Mouse (Mus musculus): ENCODE data around the gene Olfr688. TPM values are rescaled to one million over a fixed set of nuclear protein-coding genes. Genes with fewer than 3 reads are reported as not detected.

Olfr688 gene
- not detected for polyA plus RNA-seq (2017; shearing (Covaris generic))

GRCm38 (mm10) chr7:105287795-105288194 lies at the start of gene Olfr688:
Gene Olfr688 (plus strand): TSS chr7:105288095.
- ATAC-seq: no peak

- no peak for ATAC-seq
These were observed 40.2 kb upstream of the Olfr688 start for GRCm38 (mm10) chr7:105247671-105248070.

GRCm38 (mm10) chr7:105248197-105248596 lies 39.7 kb upstream of the Olfr688 start:
- ATAC-seq: no peak

- ATAC-seq: no peak
These were observed 31.2 kb upstream of the Olfr688 start for GRCm38 (mm10) chr7:105256656-105257055.

- ATAC-seq: no peak
These were observed 15.5 kb upstream of the Olfr688 start for GRCm38 (mm10) chr7:105272426-105272825.

- ATAC-seq: no peak
These were observed 2.2 kb downstream of the Olfr688 start for GRCm38 (mm10) chr7:105290051-105290450.

GRCm38 (mm10) chr7:105310865-105311264 lies 23.0 kb downstream of the Olfr688 start, which contains the start of gene Olfr689:
Gene Olfr689 (plus strand): TSS chr7:105311165.
- ATAC-seq: no peak

- no peak for ATAC-seq
These were observed 37.4 kb downstream of the Olfr688 start for GRCm38 (mm10) chr7:105325302-105325701.

- ATAC-seq: no peak
These were observed 46.1 kb downstream of the Olfr688 start, which contains the start of gene Olfr690 for GRCm38 (mm10) chr7:105334004-105334403. Gene Olfr690 (minus strand): TSS chr7:105334104.

Other genes with a start within 250 kb of the Olfr688 start
- not detected for gene Olfr677, start 236.7 kb upstream of the Olfr688 start, polyA plus RNA-seq (2017; shearing (Covaris generic))
- not detected for gene Olfr678, start 223.6 kb upstream of the Olfr688 start, polyA plus RNA-seq (2017; shearing (Covaris generic))
- gene Olfr679, start 206.9 kb upstream of the Olfr688 start, polyA plus RNA-seq (2017; shearing (Covaris generic)): not detected
- not detected for gene Olfr680-ps1, start 195.3 kb upstream of the Olfr688 start, polyA plus RNA-seq (2017; shearing (Covaris generic))
- not detected for gene Olfr681, start 171.3 kb upstream of the Olfr688 start, polyA plus RNA-seq (2017; shearing (Covaris generic))
- gene Olfr683, start 141.1 kb upstream of the Olfr688 start, polyA plus RNA-seq (2017; shearing (Covaris generic)): not detected
- not detected for gene Olfr684, start 124.4 kb upstream of the Olfr688 start, polyA plus RNA-seq (2017; shearing (Covaris generic))
- not detected for gene Olfr685, start 102.1 kb upstream of the Olfr688 start, polyA plus RNA-seq (2017; shearing (Covaris generic))
- not detected for gene Olfr686, start 80.6 kb upstream of the Olfr688 start, polyA plus RNA-seq (2017; shearing (Covaris generic))
- gene Olfr689, start 23.1 kb downstream of the Olfr688 start, polyA plus RNA-seq (2017; shearing (Covaris generic)): not detected
- gene Olfr690, start 46.0 kb downstream of the Olfr688 start, polyA plus RNA-seq (2017; shearing (Covaris generic)): not detected
- gene Olfr691, start 54.2 kb downstream of the Olfr688 start, polyA plus RNA-seq (2017; shearing (Covaris generic)): not detected
- not detected for gene Olfr692, start 80.1 kb downstream of the Olfr688 start, polyA plus RNA-seq (2017; shearing (Covaris generic))
- gene Gm5901, start 86.9 kb downstream of the Olfr688 start, polyA plus RNA-seq (2017; shearing (Covaris generic)): not detected
- 10 to 100 TPM in 1 of 2 experiments, 1 to 10 TPM in 1; 9.6 to 27.0 TPM for gene Fam160a2, start 112.0 kb downstream of the Olfr688 start, polyA plus RNA-seq (2017; shearing (Covaris generic))
- not detected for gene Cnga4, start 116.5 kb downstream of the Olfr688 start, polyA plus RNA-seq (2017; shearing (Covaris generic))
- gene Cckbr, start 137.6 kb downstream of the Olfr688 start, polyA plus RNA-seq (2017; shearing (Covaris generic)): not detected
- under 1 TPM in 1 of 2 experiments, not detected in 1; 0.19 TPM for gene Cavin3, start 194.2 kb downstream of the Olfr688 start, polyA plus RNA-seq (2017; shearing (Covaris generic))

Data from CD4-positive, CD25-positive, alpha-beta regulatory T cell, adult 4 months (primary cell).